Mouse (Mus musculus): ENCODE data around the gene Cacna2d4. TPM values are rescaled to one million over a fixed set of nuclear protein-coding genes. Genes with fewer than 3 reads are reported as not detected.
"Not testable (repeated sequence)": the region's sequence is repeated elsewhere in the genome, so short reads cannot be mapped to it uniquely, and the experiment has no call there.

The Cacna2d4 gene
- total RNA-seq, 4 experiments from 2014 or later, result 0.11 to 2.2 (median 1.6) TPM

DNA sequence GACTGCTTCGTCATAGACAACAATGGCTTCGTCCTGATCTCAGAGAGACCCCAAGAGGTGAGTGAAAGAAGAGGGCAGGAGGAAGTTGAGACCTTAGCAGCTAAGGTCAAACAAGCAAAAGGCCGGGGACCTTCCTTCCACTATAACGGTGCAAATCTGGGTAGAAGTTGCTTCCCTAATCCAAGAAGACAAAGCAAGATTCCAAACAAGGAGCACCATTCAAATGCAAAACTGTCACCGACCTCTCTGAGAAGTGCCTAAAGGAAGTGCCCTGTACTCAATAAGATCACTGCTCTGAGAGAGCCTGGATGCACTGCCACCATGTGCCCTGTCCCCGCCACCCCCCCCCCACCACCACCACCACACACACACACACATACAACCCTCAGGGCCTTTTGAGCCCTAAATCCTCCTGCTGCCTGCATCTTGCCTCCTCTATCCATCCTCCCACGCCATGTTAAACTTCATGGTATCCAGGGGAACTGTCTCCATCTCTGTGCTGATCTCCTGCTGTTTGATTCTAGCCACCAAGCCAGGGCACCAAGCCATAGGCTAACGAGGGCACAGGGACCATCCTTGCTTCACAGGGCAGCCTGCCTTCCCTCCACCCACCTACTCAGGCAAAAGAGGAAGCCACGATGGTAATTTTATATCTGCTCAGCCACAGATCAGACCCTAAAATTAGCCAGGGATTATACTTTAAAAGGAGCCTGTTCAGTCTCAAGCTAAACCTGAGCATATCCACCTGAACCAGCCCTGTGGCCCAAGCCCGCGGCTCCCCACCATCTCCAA, 102.0 kb downstream of the Cacna2d4 start:
- DNase-seq (ENCODE audit: low spot score in 2 of 2), result no peak

DNA sequence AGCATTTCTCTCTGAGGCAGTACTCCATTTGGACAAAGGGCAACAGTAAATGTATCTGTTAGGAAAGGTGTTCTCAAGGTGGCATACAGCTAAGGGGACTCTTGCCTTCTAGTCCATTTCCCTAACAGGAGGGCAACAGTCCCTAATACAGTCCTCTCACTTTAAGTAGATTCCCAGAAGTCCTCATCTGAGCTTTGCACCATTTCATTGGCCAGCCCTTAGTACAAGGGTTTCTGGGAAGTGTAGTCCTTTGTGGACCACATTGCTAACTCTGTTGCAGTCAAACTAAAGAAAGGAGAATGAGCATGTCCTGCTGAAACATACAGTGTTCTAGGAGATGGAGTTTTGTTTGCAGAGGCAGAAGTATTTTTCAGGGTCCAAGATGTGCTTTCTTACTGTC, 105.1 kb downstream of the Cacna2d4 start:
- DNase-seq (ENCODE audit: low spot score in 2 of 2), result no peak

DNA sequence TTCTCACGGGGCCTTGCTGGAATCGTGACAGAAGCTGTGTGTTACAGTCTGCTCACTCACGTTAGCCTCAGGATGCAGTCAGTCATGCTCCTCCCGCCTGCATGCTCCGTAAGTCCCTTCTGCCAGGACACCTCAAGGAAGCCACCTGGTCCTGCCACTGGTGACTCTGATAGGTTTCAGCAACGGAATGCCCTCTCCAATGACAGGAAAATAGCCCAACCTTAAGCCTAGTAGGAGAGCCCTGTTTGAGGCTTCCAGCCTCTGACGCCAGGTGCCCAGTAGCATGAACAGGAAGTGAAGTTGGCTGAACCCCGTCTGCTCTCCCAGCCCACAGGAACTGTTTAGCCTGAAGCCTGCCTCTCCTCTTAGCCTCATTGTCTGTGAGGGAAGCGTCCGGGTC, 109.9 kb downstream of the Cacna2d4 start:
- no peak for DNase-seq (ENCODE audit: low spot score in 2 of 2)

DNA sequence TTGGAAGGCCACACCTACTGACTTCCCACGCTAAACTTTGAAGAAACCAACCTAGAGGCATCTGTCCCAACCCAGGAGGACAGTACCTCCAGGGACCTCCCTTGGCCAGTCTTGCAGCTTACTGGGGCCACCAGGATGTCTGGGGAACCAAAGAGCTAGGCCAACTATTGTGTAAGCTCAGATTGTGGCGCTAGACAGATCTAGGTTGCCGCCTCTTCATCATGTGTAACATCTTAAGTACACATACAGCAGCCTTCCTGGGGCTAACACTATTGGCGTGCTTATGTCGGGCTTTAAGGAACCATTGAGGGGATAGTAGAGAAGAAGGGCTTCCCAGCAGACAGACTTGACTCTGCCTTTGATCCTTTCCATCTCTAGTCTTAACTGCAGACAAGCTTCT, 111.5 kb downstream of the Cacna2d4 start:
- no peak for DNase-seq (ENCODE audit: low spot score in 2 of 2)

DNA sequence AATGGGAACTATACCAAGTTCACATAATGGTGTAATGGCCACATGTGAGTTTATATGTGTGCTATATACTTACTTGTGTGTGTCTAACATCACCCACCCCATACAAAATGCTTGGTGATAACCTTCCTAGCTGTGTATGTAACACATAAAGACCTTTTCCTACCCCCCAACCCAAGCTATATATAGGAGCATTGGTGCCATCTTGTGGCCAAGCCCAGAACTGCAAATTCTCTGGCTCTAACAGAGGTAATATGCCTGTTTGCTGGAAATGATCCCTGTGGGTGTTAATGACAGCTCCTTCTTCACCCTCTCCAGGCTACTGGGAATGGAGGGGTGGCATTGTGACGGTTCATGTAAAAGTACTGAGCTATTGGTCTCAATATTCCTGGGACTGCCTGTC, 111.9 kb downstream of the Cacna2d4 start:
- DNase-seq (ENCODE audit: low spot score in 2 of 2), result peak; percentile 66 to 69

DNA sequence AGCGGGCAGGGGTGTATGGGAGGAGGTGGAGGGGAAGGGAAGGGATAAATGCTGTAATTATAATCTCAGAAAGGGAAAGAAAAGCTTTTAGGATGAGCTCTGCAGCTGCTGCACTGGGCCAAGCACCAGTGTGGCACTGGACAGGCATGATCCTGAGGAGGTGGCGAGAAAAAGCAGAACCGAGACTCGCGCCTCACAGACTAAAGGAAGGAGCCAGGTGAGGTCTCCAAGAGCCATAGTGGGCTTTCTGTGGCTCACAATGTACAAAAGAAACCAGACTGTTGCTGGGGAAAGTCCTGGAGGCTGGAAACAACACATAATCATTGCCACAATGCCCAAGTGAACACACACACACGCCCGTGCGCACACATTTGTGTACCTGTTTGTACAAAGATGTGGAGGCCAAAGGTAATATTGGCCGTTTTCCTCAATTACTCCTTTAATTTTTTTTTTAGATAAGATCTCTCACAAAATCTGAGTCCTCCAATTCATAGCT, 114.4 kb downstream of the Cacna2d4 start:
- no peak for DNase-seq (ENCODE audit: low spot score in 2 of 2)

DNA sequence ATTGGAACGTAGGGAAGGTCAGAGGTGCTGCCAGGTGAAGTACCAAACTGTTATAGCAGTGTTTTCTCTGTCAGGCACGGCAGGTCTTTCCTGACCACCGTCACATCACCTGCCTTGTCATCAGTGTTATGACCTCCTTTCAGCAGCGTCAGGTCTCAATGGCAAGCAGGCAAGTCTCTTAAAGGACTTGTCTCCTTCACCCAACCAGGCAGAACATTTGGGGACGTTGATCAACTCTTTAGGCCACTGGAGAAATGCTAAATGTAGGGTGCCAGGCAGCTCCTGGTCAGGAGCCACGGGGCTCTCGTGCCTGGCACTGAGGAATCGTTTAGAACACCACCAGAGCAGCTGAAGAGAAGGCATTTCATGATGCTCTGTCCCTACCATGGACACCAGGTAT, 115.3 kb downstream of the Cacna2d4 start:
- no peak for DNase-seq (ENCODE audit: low spot score in 2 of 2)

DNA sequence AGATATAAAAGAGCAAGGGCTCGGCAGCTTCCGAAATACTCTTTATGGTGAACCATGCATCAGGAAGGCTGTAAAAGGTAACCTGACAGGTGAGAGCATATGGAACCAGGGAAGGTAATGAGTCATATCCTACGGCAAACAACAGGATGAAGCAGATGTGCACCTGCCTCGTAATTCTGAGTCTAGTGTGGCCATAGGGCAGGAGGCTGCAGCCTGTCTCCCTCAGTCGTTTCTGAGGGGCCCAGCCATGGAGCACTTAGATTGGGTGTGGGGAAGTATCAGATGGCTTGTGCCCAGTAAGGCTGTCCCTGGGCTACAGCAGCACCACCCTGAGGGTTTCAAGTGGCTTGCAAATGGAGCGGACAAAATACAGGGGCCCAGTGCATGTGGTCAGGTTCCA, 116.2 kb downstream of the Cacna2d4 start:
- no peak for DNase-seq (ENCODE audit: low spot score in 2 of 2)

DNA sequence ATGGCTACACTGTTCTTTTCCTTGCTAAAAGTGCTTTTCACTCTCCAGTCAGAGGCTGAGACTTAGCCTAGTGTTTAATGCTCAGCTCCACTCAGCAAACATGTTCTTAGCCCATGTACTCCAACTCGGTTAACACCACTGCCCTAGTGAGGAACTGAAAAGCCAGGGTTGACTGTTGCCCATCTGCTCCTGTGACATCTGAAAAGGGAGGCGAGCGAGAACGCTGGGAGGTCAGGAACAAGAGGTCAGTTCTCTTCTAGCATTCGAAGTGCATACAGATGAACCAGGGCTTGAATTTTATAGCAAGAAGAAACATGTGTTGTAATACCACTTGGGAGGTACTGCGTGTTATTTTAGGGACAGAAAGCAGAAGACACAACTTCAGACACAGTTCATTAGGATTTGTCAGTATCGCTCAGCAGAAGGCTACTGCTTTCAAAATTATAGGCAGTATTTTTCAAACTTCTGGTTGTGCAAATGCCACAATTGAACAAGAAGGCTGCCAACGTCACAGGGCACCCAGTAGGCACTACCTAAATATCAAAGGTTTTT, 121.8 kb downstream of the Cacna2d4 start:
- DNase-seq (ENCODE audit: low spot score in 2 of 2), result no peak

DNA sequence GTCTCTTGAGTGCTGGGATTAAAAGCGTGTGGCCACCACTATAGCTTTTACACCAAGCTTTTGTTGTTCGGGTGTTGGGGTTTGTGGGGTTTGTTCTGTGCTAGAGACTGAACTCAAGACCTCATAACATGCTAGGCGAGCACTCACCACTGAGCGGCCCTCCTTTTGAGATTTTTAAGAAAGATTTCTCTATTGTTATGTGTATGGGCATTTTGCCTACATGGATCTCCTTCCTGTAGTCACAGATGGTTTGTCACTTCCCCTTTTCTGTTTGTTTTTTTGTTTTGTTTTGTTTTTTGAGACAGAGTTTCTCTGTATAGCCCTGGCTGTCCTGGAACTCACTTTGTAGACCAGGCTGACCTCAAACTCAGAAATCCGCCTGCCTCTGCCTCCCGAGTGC, 123.9 kb downstream of the Cacna2d4 start:
- not testable (repeated sequence) for DNase-seq (ENCODE audit: low spot score in 2 of 2)

DNA sequence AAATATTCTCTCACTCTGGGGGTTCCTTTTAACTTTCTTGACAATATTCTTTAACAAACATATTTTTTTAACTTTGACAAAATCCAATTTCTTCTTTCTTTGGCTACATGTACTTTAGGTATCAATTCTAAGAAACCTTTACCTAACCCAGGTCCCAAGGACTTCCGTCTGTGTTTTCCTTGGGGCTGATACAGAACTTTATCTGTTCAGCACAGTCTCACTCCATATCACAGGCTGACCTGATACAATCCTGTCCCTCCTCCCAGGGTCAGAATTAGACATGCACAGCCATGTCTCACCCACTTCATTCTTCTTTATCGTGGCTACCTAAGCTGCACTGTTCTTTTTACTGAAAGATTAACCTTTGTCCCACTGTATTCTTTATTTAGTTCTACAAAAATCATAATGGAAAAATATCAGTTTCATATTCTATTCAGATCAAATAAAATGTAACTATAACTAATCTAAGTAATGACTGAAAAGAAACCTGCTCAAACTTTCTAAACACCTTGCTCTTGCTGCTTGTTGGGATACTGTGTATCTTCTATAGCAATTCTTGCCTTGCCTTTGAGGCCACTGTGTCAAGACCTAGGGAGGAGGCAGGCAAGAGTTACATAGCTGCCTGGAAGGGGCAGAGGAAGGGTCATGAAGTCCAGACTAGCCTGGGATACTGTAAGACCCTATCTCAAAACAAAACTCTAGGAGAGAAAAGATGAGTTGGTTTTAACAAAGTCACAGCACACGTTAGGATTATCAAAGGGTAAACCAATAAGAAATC, 124.8 kb downstream of the Cacna2d4 start:
- no peak for DNase-seq (ENCODE audit: low spot score in 2 of 2)

DNA sequence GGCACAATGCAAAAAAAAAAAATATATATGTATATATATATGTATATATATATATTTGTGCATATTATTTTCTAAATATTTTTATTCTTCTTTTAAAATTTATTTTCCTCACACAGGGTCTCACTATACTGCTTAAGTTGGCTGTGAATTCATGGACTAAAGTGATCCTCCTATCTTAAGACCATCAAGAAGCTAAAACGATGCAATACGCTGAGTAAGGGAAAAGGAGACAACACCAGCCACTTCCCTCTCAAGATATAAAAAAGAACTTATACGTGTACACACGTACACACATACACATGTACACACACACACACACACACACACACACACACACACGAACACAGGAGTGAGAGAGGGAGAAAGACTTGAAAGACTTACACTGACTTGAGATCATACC, 127.3 kb downstream of the Cacna2d4 start:
- no peak for DNase-seq (ENCODE audit: low spot score in 2 of 2)

DNA sequence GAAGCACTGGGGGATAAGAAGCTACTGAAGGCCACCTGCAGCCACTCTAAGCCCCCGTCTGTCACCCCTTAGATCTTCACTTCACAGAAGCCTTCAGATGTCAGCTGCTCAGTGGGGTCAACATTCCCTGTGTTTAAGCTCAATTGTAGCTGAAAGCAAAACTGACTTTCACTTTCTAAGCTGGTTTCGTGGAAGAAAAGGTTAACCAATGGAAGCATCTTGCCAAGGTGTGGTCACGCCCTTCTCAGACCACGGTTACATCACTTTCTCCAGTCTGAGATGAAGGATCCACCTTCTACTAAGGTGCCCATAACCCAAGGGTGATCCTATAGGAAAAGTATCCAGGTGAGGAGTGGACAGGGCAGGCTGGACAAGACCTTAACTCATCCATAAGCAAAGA, 130.5 kb downstream of the Cacna2d4 start:
- not testable (repeated sequence) for DNase-seq (ENCODE audit: low spot score in 2 of 2)

DNA sequence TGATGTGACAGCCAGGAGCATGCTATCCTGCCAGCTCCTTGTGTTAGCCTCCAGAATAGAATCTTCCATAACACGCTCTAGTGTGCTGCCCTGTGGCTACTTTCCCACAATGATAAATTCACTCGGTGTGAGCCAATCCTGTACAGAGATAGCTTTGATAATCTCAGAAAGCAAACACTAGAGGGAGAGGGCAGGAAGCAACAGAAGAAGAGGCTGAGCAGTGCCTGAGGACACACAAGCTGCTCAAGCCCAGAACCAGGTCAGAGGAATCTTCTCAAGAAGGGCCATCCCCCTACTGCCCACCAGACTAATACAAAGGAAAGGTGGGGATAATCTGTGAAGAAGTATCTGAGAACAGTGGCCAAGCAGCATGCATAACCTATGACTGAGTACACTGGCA, 131.1 kb downstream of the Cacna2d4 start:
- DNase-seq (ENCODE audit: low spot score in 2 of 2), result no peak

DNA sequence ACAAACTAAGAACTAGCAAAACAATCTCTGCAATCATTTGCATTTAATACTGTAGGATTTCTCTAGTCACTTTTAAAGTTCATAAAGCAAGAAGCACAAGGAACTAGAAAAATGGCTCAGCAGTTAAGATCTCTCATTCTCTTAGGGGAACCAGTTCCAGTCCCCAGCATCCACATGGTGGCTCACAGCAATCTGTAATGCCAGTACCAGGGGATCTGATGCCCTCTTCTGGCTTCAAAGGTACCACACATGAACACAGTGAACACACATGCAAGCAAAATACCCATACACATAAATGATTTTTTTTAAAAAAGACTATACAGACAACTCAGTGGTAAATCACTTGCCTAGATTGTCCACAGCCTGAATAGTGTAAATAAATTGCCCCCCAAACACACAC, 135.3 kb downstream of the Cacna2d4 start:
- DNase-seq (ENCODE audit: low spot score in 2 of 2), result no peak

DNA sequence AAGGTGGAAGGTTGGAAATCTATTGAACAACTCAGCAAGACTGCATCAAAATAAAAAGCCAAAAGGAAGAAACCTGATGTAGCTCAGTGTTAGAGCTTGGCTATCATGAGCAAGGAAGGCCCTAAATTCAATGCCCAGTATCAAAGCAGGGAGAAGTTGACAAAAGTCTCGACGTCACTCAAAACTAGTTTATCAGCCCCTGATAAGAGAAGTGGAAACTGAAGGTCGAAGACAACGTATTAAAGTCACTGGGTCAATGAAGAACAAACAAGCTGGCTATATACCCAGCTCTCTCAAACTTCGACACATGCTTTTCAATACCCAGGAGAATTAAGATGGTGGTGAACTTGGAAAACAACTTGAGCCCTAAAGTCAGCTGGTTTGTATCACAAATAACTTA, 135.9 kb downstream of the Cacna2d4 start:
- no peak for DNase-seq (ENCODE audit: low spot score in 2 of 2)

DNA sequence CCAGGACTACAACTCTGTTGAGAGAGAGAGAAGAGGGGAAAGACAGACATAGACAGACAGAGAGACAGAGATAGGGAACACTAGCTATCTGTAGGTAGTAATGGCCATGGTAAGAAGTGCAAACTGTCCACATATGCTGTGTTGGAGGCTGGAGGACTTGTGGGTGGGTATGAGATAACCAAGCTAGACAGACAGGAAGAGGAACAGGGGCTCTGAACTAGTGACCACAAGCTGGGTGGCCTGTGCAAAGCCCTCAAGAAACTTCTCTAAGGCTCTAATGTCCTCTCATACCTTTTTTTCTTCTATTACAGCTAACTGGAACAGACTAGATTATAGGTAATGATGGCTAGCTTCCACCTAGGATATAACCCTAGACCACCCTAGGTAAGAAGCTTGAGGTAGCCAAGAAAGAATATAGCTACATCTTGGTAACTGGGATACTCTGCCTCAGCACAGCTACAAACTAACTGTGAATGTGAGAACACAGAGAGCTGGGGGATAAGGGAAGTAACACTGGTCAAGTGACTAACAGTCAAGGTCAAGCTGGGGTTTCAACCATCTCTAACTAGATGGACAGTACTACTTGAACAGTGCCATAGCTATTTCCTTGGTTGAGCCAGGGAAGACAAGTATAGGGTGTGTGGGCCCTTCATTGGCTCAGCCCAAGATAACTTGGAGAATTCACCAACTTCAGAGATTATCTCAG, 136.8 kb downstream of the Cacna2d4 start:
- no peak for DNase-seq (ENCODE audit: low spot score in 2 of 2)

DNA sequence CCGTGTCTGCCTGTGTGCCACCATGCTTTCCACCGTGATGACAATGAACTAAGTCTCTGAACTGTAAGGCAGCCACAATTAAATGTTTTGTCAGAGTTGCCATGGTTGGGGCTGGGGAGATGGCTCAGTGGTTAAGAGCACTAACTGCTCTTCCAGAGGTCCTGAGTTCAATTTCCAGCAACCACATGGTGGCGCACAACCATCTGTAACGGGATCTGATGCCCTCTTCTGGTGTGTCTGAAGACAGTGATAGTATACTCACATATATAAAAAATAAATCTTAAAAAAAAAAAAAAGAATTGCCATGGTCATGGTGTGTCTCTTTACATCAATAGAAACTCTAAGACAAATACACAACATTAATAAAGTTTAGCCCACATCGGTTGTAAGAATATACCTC, 138.7 kb downstream of the Cacna2d4 start:
- DNase-seq (ENCODE audit: low spot score in 2 of 2), result no peak

DNA sequence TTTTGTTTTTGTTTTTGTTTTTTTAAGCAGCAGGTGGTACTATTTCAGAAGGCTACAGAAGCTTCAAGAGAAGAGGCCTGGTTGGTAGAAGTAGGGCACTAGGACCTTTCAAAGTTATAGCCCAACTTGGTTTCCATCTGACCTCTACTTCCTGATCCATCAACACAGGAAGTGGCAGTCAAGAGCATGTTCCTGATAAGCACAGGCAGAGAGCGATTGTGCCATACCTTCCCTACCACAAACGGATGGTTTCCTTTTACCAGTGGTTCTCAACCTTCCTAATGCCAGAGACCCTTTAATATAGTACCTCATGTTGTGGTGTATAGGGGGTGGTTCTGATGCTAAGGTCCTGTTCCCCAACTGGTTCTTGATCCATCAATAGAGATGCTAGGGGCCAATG, 141.3 kb downstream of the Cacna2d4 start:
- DNase-seq (ENCODE audit: low spot score in 2 of 2), result no peak

DNA sequence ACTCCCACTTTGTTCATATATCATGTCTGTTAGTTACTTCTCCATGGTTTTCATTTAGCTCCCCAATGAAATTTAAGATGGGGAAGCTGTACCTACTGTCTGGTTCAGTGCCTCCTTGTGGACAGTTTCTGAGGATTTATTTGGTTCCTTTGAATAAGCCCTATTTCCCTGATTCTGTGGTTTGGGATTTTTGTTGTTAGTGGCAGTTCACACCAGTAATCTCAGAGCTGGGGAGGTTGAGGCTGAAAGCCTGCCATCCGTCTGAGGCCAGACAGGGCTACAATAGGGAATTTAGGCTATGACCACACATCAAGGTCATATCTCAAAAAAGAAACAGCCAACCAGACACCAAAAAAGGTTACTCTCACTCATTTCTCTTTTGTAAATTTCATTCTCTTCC, 142.3 kb downstream of the Cacna2d4 start:
- DNase-seq (ENCODE audit: low spot score in 2 of 2), result no peak

DNA sequence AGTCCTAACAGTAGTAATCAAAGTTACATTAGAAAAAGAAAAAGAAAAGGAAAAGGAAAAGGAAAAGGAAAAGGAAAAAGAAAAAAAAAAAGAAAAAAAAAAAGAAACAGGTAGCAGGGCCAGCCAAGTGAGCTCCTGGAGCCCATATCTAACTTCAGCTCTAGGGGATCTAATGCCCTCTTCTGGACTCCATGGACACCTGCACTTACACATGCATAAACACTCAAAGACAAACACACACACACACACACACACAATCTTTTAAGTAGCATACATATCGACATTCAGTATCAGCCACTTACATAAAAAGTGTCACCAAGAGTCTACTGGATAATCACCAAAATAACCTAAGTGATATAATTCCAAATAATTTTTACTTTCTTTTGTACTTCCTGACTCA, 149.3 kb downstream of the Cacna2d4 start:
- no peak for DNase-seq (ENCODE audit: low spot score in 2 of 2)

DNA sequence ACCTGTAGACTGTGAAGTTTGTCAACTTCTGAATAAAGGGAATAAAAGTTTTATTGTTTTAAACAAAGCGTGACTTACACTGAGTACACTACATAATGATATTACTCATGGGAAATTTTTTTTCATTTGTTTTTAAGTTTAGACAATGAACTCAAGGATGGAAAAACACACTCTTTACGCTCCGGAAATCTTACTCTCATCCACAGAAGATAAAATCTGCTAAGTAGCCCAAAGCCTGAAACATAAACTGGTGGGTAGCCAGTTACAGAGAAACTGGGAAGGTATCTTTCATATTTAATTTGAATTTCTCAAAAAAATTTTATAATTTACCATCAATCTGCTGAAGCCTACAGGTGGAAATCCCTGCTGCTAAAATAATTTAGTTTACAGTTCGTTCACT, 150.1 kb downstream of the Cacna2d4 start:
- DNase-seq (ENCODE audit: low spot score in 2 of 2), result no peak
